Comparison of ENCODE assay signal across 9 mouse cellular contexts in the genomic region with DNA sequence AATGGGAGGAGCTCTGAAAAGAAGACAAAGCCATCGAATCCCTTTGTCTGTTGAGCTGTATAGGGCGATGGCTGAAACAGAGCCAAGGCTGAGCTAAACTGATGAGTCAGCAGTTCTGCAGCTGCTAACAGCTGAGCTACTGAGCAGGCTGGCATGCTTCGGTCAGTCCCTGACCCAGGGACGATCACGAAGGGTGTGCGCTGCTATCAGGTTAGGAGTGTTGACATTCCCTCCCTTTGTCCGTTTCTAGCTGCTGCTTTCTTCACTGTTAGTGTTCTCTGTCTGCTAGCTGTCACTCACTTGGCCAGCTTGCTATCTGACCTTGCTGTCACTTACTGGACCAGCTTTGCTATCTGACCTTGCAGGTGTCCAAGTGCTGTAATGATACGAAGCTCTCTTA. TPM values are rescaled to one million over a fixed set of nuclear protein-coding genes. Genes with fewer than 3 reads are reported as not detected.
DNase-seq lines count a peak whose midpoint lies in the region; ATAC-seq lines count a peak whose summit lies in the region.
"Had no signal": no experiment of that assay in that cellular context is flagged by ENCODE, and none has a peak within 500 bp of the region (broad histone marks: within the 10 kb centered on the region; RNA-seq: fewer than 3 reads in every experiment).

No protein-coding gene starts in this region.

- peak overlapping the region; percentile 93 for H3K27ac ChIP-seq in liver, embryonic 13.5 days
- H3K27ac ChIP-seq: kidney, postnatal 0 days had no signal

- DNase-seq in embryo, embryonic 10 days (ENCODE audit: low spot score): peak; percentile 53
- no peak for DNase-seq in embryo, embryonic 9.5 days (ENCODE audit: extremely low spot score)
- peak; percentile 74 for DNase-seq in 3T3-L1 (ENCODE audit: low read depth, low spot score)
- DNase-seq in c-Kit-positive CD71-positive TER-119-positive erythroid progenitor cells, embryonic 14.5 days (ENCODE audit: low spot score): peak; percentile 61
- peak; percentile 46 for DNase-seq in liver, embryonic 13.5 days
- DNase-seq in thymus, postnatal 4 days: no peak
- no peak for DNase-seq in gastrocnemius, postnatal 25 days
- no peak for DNase-seq in thymus, postnatal 10 days (ENCODE audit: low spot score in 2 of 2)

- peaks cover 54% of the 10 kb centered on the region for H3K4me1 ChIP-seq in liver, embryonic 13.5 days (replicated peaks)

- H3K4me3 ChIP-seq in liver, embryonic 13.5 days (replicated peaks): peak overlapping the region; percentile 5; the same call in 1 of the 2 replicates

- H3K9ac ChIP-seq in liver, embryonic 13.5 days: peak overlapping the region; percentile 60

- H3K9me3 ChIP-seq in liver, embryonic 13.5 days (replicated peaks): no peaks in the 10 kb centered on the region

- 12% methylated on average over 8 of the region's 8 CpGs for WGBS in liver, embryonic 13.5 days (ENCODE audit: insufficient replicate concordance)

- H3K36me3 ChIP-seq in liver, embryonic 13.5 days: no peaks in the 10 kb centered on the region

- peaks cover 16% of the 10 kb centered on the region for H3K27me3 ChIP-seq in liver, embryonic 13.5 days

- H3K4me2 ChIP-seq in liver, embryonic 13.5 days: peak overlapping the region; percentile 46

- ATAC-seq in liver, embryonic 13.5 days (ENCODE audit: low read depth): peak; percentile 87

RNA-seq across cellular contexts. Expression of a gene that starts 6.1 kb away (rescaled TPM):
- polyA plus RNA-seq in liver, embryonic 13.5 days (2015; fragmentation: Nextera tagmentation; extraction: Ambion mirVana): 9.1 and 12.8 TPM in 2 replicates
- 10 to 100 TPM; 11.7 to 13.1 TPM for total RNA-seq in gastrocnemius, postnatal 25 days (2021)

RNA-seq across cellular contexts. Expression of a gene that starts 6.5 kb away (rescaled TPM):
- polyA plus RNA-seq in liver, embryonic 13.5 days (2015; fragmentation: Nextera tagmentation; extraction: Ambion mirVana): 0.09 TPM in 1 of 2 replicates, not detected in the other
- total RNA-seq in gastrocnemius, postnatal 25 days (2021): 1 to 10 TPM; 4.4 to 6.6 TPM
- polyA plus RNA-seq: kidney, postnatal 0 days had no signal

RNA-seq across cellular contexts. Expression of a gene that starts 11.3 kb away (rescaled TPM):
- polyA plus RNA-seq in liver, embryonic 13.5 days (2015; fragmentation: Nextera tagmentation; extraction: Ambion mirVana): 16.3 and 18.2 TPM in 2 replicates
- total RNA-seq in gastrocnemius, postnatal 25 days (2021): 1 to 10 TPM; 5.8 to 5.9 TPM

RNA-seq across cellular contexts. Expression of a gene that starts 35.2 kb away (rescaled TPM):
- not detected in 2 replicates for polyA plus RNA-seq in liver, embryonic 13.5 days (2015; fragmentation: Nextera tagmentation; extraction: Ambion mirVana)
- total RNA-seq in gastrocnemius, postnatal 25 days (2021): not detected
- polyA plus RNA-seq: kidney, postnatal 0 days had no signal

RNA-seq across cellular contexts. Expression of a gene that starts 43.7 kb away (rescaled TPM):
- 5.2 and 5.6 TPM in 2 replicates for polyA plus RNA-seq in liver, embryonic 13.5 days (2015; fragmentation: Nextera tagmentation; extraction: Ambion mirVana)
- total RNA-seq in gastrocnemius, postnatal 25 days (2021): 10 to 100 TPM in 1 of 2 experiments, 1 to 10 TPM in 1; 9.4 to 11.0 TPM

Comparison
In these comparisons a context has a peak if more than half of its experiments do, and no peak if none do; other contexts are left out.
1. DNase-seq: peak in embryo, embryonic 10 days (single experiment), 3T3-L1 (single experiment), c-Kit-positive CD71-positive TER-119-positive erythroid progenitor cells, embryonic 14.5 days (single experiment) and liver, embryonic 13.5 days (single experiment); none in embryo, embryonic 9.5 days (single experiment), thymus, postnatal 4 days (single experiment), gastrocnemius, postnatal 25 days (single experiment) and thymus, postnatal 10 days (0 of 2).